Mouse (Mus musculus) mesoderm, embryonic 11.5 days (tissue): ENCODE data around the gene Dop1a.

Experiments
- DNase-seq: peaks from one replicate; pipeline ENCODE4 v3.0.0-alpha.2; 2012; ENCODE audit warnings: low read depth, low spot score

The Dop1a gene

GRCm38 (mm10) chr9:86499083-86499482, 32.1 kb downstream of the Dop1a start:
- DNase-seq: no peak

GRCm38 (mm10) chr9:86507437-86507836, 40.5 kb downstream of the Dop1a start:
- no peak for DNase-seq

GRCm38 (mm10) chr9:86513733-86514132, 46.8 kb downstream of the Dop1a start:
- DNase-seq: no peak

DNA sequence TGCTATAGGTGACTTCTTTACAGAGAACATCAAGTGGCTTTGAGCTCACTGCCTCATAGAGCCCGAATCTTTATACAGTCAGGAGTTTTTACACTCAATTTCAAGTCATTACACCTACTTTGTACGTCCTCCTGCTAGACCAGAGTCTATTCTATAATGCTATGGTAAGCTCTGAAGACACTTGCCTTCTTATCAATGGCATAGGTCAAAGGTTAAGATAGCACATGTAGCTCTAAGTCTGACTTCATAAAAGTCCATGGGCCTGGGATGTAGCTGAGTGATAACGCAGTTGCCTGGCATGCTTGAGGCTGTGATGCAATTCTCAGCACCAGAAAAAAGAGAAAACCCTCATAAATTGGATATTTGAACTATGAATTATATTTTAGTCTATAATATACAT, 47.4 kb downstream of the Dop1a start:
- no peak for DNase-seq

- no peak for DNase-seq
Observed at GRCm38 (mm10) chr9:86514798-86515197, 47.8 kb downstream of the Dop1a start.

GRCm38 (mm10) chr9:86522335-86522734, 55.4 kb downstream of the Dop1a start:
- DNase-seq: no peak

- DNase-seq: no peak
Observed at GRCm38 (mm10) chr9:86525600-86525999, 58.6 kb downstream of the Dop1a start.

DNA sequence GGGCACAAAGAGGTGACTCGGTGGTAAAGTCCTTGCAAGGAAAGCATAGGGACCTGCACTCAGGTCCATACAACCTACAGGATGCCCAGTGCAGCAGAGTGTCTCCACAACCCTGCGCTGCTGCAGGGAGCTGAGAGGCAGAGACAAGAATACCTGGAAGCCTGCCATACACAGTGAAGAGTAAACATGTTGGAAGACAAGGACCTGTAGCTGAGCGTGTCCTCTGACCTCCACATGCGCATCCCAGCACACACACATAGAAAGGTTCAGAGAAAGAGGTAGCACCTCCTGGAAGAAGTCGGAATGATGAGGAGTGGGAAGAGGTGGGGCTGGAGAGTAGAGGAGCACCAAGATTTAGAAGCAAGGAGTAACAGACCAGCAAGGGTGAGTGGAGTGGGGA, 67.1 kb downstream of the Dop1a start:
- no peak for DNase-seq

DNA sequence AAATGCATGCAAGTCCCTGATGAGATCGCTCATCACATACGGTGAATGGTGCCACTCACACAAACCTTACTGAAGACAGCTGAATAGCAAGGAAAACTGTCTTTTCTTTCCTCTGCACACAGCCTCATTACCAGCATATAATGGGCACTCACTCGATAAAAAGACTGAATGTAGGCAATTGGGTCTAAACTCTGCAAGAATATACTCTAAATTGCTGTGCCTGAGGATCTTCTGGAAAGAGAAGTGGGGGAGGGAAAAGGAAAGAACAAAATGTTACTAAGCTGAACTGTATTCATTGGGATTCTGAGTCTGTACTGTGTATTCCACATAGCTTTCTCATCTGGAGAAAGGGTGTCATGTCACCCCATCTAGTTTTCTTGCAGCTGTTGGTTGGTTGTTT, 76.5 kb downstream of the Dop1a start:
- DNase-seq: no peak

- DNase-seq: no peak
Observed at GRCm38 (mm10) chr9:86544559-86544958, 77.6 kb downstream of the Dop1a start.

- DNase-seq: no peak
Observed at GRCm38 (mm10) chr9:86549637-86550162, 82.7 kb downstream of the Dop1a start.

- no peak for DNase-seq
Observed at GRCm38 (mm10) chr9:86550717-86551116, 83.8 kb downstream of the Dop1a start.

DNA sequence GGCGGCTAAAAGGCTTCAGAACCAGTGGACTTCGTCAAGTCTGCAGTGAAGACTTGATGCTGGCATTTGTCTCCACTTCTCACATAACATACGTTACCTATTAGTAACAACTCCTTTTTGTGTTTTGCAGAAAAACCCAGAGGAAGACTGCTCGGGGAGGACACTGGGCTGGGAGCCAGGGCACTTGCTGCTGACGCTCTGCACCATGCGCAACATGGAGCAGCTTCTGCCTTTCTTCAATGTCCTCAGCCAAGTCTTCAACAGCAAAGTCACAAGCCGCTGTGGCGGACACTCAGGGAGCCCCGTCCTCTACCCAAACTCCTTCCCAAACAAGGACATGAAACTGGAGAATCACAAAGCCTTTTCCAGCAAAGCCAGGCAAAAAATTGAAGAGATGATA, 86.9 kb downstream of the Dop1a start:
- no peak for DNase-seq

- no peak for DNase-seq
Observed at GRCm38 (mm10) chr9:86554641-86555040, 87.7 kb downstream of the Dop1a start.

DNA sequence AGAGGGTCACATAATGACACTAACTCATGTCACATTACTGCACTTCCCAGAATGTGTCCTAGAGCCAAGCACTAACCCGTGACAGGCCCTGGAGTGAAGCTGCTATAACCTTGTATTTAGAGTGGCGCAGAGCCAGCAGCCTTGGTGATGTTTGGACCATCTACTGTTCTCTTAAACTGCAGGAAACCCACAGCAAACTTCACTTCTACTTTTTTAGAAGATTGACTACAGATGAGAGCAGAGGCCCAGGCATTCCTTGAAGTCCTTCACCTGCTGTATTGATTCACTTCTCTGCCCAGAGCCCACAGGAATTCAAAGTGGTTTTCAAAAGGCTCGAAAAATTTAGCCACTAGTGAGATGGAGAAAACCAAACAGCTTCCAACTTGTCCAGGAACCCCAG, 93.6 kb downstream of the Dop1a start:
- no peak for DNase-seq

DNA sequence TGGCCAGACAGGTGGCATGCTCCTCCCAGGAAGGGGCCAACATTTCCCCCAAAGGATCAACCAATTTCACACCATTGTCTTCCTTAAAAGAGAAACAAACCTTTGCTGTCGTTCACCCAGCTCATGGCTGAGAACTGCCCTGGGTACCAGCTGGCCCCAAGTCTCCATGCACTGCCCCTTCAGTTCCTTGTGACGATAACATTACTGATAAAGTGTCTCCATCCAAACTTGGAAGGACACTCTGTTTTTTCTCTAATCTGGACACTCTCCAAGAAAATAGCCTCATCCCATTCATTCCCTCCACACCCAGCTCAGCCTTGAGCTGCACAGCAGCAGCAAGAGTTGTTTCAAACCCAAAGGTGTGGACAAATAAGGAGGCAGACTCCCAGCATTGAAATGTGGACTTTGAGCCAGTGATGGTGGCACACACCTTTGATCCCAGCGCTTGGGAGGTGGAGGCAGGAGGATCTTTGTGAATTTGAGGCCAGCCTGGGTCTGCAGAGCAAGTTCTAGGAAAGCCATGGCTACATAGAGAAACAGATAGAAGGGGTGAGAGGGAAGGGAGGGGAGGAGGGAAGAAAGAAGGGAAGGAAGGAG, 102.5 kb downstream of the Dop1a start:
- DNase-seq: no peak

GRCm38 (mm10) chr9:86570261-86570890, 103.4 kb downstream of the Dop1a start:
- no peak for DNase-seq

- DNase-seq: no peak
Observed at GRCm38 (mm10) chr9:86570946-86571345, 104.0 kb downstream of the Dop1a start.

- DNase-seq: peak; percentile 93
Observed at GRCm38 (mm10) chr9:86571540-86572135, 104.7 kb downstream of the Dop1a start, which contains the start of the genes Pgm3 and Rwdd2a. TSS of gene Pgm3 (minus strand) at chr9:86571842. TSS of gene Rwdd2a (plus strand) at chr9:86571991.

DNA sequence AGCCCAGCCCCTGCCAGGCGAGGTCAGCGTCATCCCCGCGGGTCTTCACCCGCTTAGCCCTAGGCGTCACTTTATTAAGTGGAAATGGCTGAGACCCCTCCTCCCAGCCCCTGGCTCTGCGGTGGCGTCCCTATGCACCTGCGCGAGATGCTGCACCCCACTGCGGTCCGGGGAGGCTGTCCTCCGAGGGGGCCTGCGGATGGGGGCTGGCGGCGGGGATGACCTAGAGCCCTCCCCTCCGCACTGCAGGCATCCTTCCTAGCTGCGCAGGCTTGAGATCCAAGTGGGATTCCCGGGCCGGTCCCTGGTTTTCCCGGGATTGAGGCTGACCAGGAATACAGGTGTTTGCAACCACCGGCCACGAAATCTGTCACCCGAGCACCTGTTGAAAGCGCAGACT, 105.2 kb downstream of the Dop1a start:
- no peak for DNase-seq

DNA sequence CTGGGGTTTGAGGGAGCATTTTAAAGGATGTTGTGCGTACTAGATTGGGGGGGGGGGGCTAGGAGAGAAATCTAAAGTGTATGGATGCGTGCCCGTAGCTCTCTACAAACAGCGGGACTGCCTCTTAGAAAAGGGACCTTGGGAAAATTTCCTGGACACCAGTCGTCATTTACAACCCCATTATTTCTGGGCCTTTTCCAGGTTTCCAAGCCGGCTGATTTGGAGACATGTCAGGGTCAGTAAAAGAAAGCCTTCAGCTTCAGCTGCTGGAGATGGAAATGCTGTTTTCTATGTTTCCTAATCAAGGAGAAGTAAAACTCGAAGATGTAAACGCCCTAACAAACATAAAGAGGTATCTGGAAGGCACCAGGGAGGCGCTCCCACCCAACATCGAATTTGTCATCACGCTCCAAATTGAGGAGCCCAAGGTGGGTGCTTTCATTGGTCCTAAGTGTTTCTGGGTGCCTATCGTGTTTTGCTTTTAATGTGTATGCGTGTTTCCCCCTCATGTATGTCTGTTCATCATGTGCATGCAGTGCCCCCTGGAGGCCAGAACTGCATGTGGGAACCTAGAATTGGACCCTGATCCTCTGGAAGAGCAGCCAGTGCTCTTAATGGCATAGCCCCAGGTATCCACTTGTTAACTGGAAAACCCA, 105.8 kb downstream of the Dop1a start:
- DNase-seq: peak; percentile 84

GRCm38 (mm10) chr9:86573616-86574303, 106.8 kb downstream of the Dop1a start:
- no peak for DNase-seq
